Mouse (Mus musculus) small intestine, adult 2 months (tissue): ENCODE data around the gene Exoc3.

ENCODE experiments used
- CTCF ChIP-seq: fragments of 200-500 bp; IDR thresholded peaks from 2 replicates; pipeline ENCODE4 v1.5.1; 2012; ENCODE audit warnings: low read depth, mild to moderate bottlenecking, control low read depth, inconsistent platforms, low read length, moderate library complexity, mixed read lengths; ENCODE audit not compliant: insufficient replicate concordance, insufficient read length; ENCODE audit errors: extremely low read depth
- POLR2A ChIP-seq: fragments of 200-500 bp; IDR thresholded peaks from 2 replicates; pipeline ENCODE4 v1.6.1; 2012; ENCODE audit warnings: low read depth, mild to moderate bottlenecking, control low read depth, inconsistent platforms, low read length, moderate library complexity

DNA sequence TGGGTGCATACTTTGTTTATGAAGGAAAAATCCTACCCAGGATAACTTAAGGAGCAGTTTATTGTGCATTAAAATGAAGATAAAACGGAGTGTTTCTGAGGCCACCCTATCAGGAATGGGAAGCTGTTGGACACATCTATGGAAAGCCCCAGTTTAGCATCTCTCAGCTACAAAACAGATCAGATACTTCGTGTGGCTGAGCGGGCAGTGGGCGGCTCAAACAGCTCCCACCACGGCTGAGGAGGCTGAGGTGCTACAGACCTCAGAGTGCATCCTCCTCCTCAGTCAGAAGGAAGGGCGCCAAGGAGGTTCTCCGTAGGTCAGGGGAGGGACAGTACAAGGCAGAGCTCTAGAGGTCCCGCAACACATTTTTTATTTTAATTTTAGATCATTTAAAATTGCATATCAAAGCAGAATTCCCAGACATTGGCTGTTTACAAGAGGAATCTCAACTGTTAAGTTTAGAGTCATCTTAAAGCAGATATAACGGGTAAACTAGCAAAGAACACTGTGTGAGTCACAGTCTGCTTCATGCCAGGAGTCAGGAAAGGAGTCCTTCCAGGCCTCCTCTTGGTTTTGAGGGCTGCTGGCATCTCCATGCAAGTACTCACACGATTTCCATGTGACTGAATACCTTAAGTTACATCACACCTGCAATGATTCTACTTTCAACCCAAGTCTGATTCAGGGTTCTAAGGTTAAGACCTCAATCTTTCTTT, 38.9 kb downstream of the Exoc3 start:
- no peak for TF ChIP-seq CTCF
- no peak for TF ChIP-seq POLR2A
